Mouse (Mus musculus): ENCODE measurements around the gene Olfr1329. TPM values are rescaled to one million over a fixed set of nuclear protein-coding genes. Genes with fewer than 3 reads are reported as not detected.

Olfr1329 gene
- polyA plus RNA-seq, 1 experiment from 2014 or later = not detected

Other genes starting within 250 kb of the Olfr1329 start
- gene Olfr1342, start 224.7 kb downstream of the Olfr1329 start, polyA plus RNA-seq (2014; fragmentation: Nextera tagmentation; extraction: Ambion mirVana) = 0.15 TPM in 1 of 2 replicates, not detected in the other
- gene Olfr1341, start 213.9 kb downstream of the Olfr1329 start, polyA plus RNA-seq (2014; fragmentation: Nextera tagmentation; extraction: Ambion mirVana) = not detected in 2 replicates
- gene Olfr1340, start 197.3 kb downstream of the Olfr1329 start, polyA plus RNA-seq (2014; fragmentation: Nextera tagmentation; extraction: Ambion mirVana) = not detected in 2 replicates
- not detected in 2 replicates for gene Olfr1339, start 185.3 kb downstream of the Olfr1329 start, polyA plus RNA-seq (2014; fragmentation: Nextera tagmentation; extraction: Ambion mirVana)
- gene Olfr1338, start 158.7 kb downstream of the Olfr1329 start, polyA plus RNA-seq (2014; fragmentation: Nextera tagmentation; extraction: Ambion mirVana) = not detected in 2 replicates
- gene Olfr1337, start 134.9 kb downstream of the Olfr1329 start, polyA plus RNA-seq (2014; fragmentation: Nextera tagmentation; extraction: Ambion mirVana) = not detected in 2 replicates
- not detected in 2 replicates for gene Olfr1335, start 107.5 kb downstream of the Olfr1329 start, polyA plus RNA-seq (2014; fragmentation: Nextera tagmentation; extraction: Ambion mirVana)
- gene Olfr1333, start 81.2 kb downstream of the Olfr1329 start, polyA plus RNA-seq (2014; fragmentation: Nextera tagmentation; extraction: Ambion mirVana) = not detected in 2 replicates
- gene Olfr1331, start 52.8 kb downstream of the Olfr1329 start, polyA plus RNA-seq (2014; fragmentation: Nextera tagmentation; extraction: Ambion mirVana) = not detected in 2 replicates
- gene Olfr1330, start 28.9 kb downstream of the Olfr1329 start, polyA plus RNA-seq (2014; fragmentation: Nextera tagmentation; extraction: Ambion mirVana) = not detected in 2 replicates
- not detected in 2 replicates for gene Olfr1328, start 21.1 kb upstream of the Olfr1329 start, polyA plus RNA-seq (2014; fragmentation: Nextera tagmentation; extraction: Ambion mirVana)
- not detected in 2 replicates for gene Lao1, start 44.1 kb upstream of the Olfr1329 start, polyA plus RNA-seq (2014; fragmentation: Nextera tagmentation; extraction: Ambion mirVana)
- gene Slc2a1, start 191.2 kb upstream of the Olfr1329 start, polyA plus RNA-seq (2014; fragmentation: Nextera tagmentation; extraction: Ambion mirVana) = 53.6 and 74.1 TPM in 2 replicates